Comparison of ENCODE assay signal across 37 mouse cellular contexts in genomic region chr15:101999156-101999555, GRCm38 (mm10). TPM values are rescaled to one million over a fixed set of nuclear protein-coding genes. Genes with fewer than 3 reads are reported as not detected.
"Had no signal": no experiment of that assay in that cellular context is flagged by ENCODE, and none has a peak within 500 bp of the region (broad histone marks: within the 10 kb centered on the region; RNA-seq: fewer than 3 reads in every experiment).

No protein-coding gene starts in this region.

- H3K9ac ChIP-seq: heart, embryonic 12.5 days; hindbrain, embryonic 12.5 days; hindbrain, embryonic 14.5 days; intestine, embryonic 15.5 days; limb, embryonic 12.5 days had no signal

- H3K4me2 ChIP-seq: heart, embryonic 12.5 days; hindbrain, embryonic 12.5 days; hindbrain, embryonic 14.5 days; intestine, embryonic 15.5 days; limb, embryonic 12.5 days; liver, embryonic 11.5 days had no signal

- H3K9me3 ChIP-seq: heart, embryonic 10.5 days; intestine, embryonic 15.5 days; limb, embryonic 10.5 days had no signal

- ATAC-seq: hindbrain, embryonic 16.5 days; inflammation-experienced regulatory T-cells, adult 6 months; intestine, embryonic 15.5 days; intestine, postnatal 0 days had no signal

- H3K27ac ChIP-seq: gastrocnemius, adult 2 months; heart, adult 2 months; heart, embryonic 10.5 days; hindbrain, embryonic 10.5 days; hindbrain, embryonic 12.5 days; hindbrain, embryonic 14.5 days; intestine, embryonic 15.5 days; layer of hippocampus, adult 2 months; left cerebral cortex, adult 2 months; limb, embryonic 10.5 days; limb, embryonic 12.5 days had no signal

- DNase-seq: gastrocnemius, adult 2 months; gastrocnemius, postnatal 10 days; gastrocnemius, postnatal 25 days; heart, adult 11 months; heart, adult 2 months; heart, postnatal 10 days; heart, postnatal 4 days; kidney, adult 18-20 months; kidney, adult 8-10 months; kidney, postnatal 10 days; kidney, postnatal 25 days; kidney, postnatal 4 days; liver had no signal

- H3K4me3 ChIP-seq: gastrocnemius, adult 2 months; heart, adult 2 months; heart, embryonic 10.5 days; heart, embryonic 12.5 days; hindbrain, embryonic 10.5 days; hindbrain, embryonic 12.5 days; intestine, embryonic 15.5 days; layer of hippocampus, adult 2 months; left cerebral cortex, adult 2 months; limb, embryonic 10.5 days; limb, embryonic 12.5 days had no signal

- H3K36me3 ChIP-seq: hindbrain, embryonic 10.5 days; hindbrain, embryonic 12.5 days; limb, embryonic 12.5 days had no signal

RNA-seq across cellular contexts. Expression of gene Krt8, which starts 5.1 kb away (rescaled TPM):
- total RNA-seq: gastrocnemius, adult 2 months; left cerebral cortex, postnatal 14 days; left cerebral cortex, postnatal 36 days had no signal

RNA-seq across cellular contexts. Expression of gene Krt78, which starts 45.1 kb away (rescaled TPM):
- total RNA-seq: gastrocnemius, adult 2 months; gastrocnemius, postnatal 10 days; gastrocnemius, postnatal 25 days; gastrocnemius, postnatal 4 days; heart, postnatal 10 days; heart, postnatal 25 days; layer of hippocampus, adult 2 months; layer of hippocampus, postnatal 10 days; layer of hippocampus, postnatal 25 days; left cerebral cortex, adult 2 months; left cerebral cortex, postnatal 14 days; left cerebral cortex, postnatal 36 days had no signal
- polyA plus RNA-seq: frontal cortex, adult 2 months; heart, adult 2 months; heart, embryonic 10.5 days; heart, embryonic 12.5 days; heart, embryonic 14.5 days; heart, embryonic 16.5 days; hindbrain, embryonic 10.5 days; hindbrain, embryonic 12.5 days; inflammation-experienced regulatory T-cells, adult 6 months; kidney, embryonic 14.5 days; limb, embryonic 12.5 days; liver, embryonic 11.5 days had no signal

RNA-seq across cellular contexts. Expression of gene Krt79, which starts 59.0 kb away (rescaled TPM):
- total RNA-seq: gastrocnemius, adult 2 months; gastrocnemius, postnatal 10 days; heart, postnatal 25 days; layer of hippocampus, adult 2 months; left cerebral cortex, adult 2 months; left cerebral cortex, postnatal 14 days; left cerebral cortex, postnatal 36 days had no signal
- polyA plus RNA-seq: frontal cortex, adult 2 months; hindbrain, embryonic 12.5 days; inflammation-experienced regulatory T-cells, adult 6 months; limb, embryonic 10.5 days; limb, embryonic 12.5 days; liver, embryonic 11.5 days had no signal
